In the genomic region with DNA sequence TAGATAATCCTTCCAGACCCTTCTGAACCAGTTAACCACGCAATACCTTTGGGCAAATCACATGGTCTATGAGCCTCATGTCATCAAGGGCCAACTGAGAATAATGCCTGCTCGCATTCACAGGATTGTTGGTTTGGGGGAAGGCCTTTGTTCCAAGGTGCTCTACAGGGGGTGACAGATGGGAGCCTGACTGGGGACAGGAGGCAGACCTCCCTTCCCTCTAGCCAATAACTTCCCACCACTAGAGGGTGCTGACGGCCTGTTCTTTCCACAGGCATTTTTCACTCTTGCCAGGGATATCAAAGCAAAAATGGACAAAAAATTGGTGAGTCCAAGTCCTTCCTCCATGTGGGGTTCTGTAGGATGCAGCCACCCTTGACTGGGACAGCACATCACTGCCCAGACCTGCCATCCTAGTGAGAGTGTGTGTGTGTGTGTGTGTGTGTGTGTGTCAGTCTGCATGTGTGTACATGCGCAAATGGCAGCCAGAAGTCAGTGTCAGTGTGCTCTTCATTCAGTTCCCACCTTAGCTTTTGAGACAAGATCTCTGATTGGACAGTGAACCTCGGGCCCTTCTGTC, we compare ENCODE assay signal across 9 mouse cellular contexts. TPM values are rescaled to one million over a fixed set of nuclear protein-coding genes. Genes with fewer than 3 reads are reported as not detected.
DNase-seq lines count a peak whose midpoint lies in the region; ATAC-seq and TF ChIP-seq lines count a peak whose summit lies in the region.
"Had no signal": no experiment of that assay in that cellular context is flagged by ENCODE, and none has a peak within 500 bp of the region (broad histone marks: within the 10 kb centered on the region; RNA-seq: fewer than 3 reads in every experiment).

No protein-coding gene starts in this region.

- H3K27ac ChIP-seq in cerebellum, adult 2 months (ENCODE audit: insufficient read depth, low read length) = no peak overlapping the region
- no peak overlapping the region for H3K27ac ChIP-seq in forebrain, postnatal 0 days (ENCODE audit: low read depth, low read length)
- no peak overlapping the region for H3K27ac ChIP-seq in hindbrain, embryonic 11.5 days (ENCODE audit: low read depth, low read length)
- H3K27ac ChIP-seq: limb, embryonic 15.5 days had no signal

- no peaks in the 10 kb centered on the region for H3K27me3 ChIP-seq in cerebellum, adult 2 months (ENCODE audit: control insufficient read depth, insufficient read depth, low read length)
- no peaks in the 10 kb centered on the region for H3K27me3 ChIP-seq in forebrain, postnatal 0 days (ENCODE audit: insufficient read depth, low read length)
- no peaks in the 10 kb centered on the region for H3K27me3 ChIP-seq in hindbrain, embryonic 11.5 days (ENCODE audit: control insufficient read depth, insufficient read depth, low read length)
- H3K27me3 ChIP-seq: limb, embryonic 15.5 days had no signal

- H3K9ac ChIP-seq in forebrain, postnatal 0 days = no peak overlapping the region
- H3K9ac ChIP-seq in hindbrain, embryonic 11.5 days (ENCODE audit: low read depth, low read length) = no peak overlapping the region
- H3K9ac ChIP-seq: limb, embryonic 15.5 days had no signal

- no peak overlapping the region for H3K4me3 ChIP-seq in cerebellum, adult 2 months (replicated peaks; ENCODE audit: insufficient read depth, low read depth, low read length)
- no peak overlapping the region for H3K4me3 ChIP-seq in forebrain, postnatal 0 days (ENCODE audit: low read depth, low read length)
- no peak overlapping the region for H3K4me3 ChIP-seq in hindbrain, embryonic 11.5 days (ENCODE audit: low read depth, low read length)
- H3K4me3 ChIP-seq: limb, embryonic 15.5 days had no signal

- no peak overlapping the region for H3K4me2 ChIP-seq in forebrain, postnatal 0 days (ENCODE audit: low read depth)
- no peak overlapping the region for H3K4me2 ChIP-seq in hindbrain, embryonic 11.5 days (replicated peaks; ENCODE audit: low read depth, low read length)
- H3K4me2 ChIP-seq: limb, embryonic 15.5 days had no signal

- ATAC-seq in forebrain, postnatal 0 days = peak; percentile 80
- ATAC-seq in hindbrain, embryonic 11.5 days (ENCODE audit: low FRiP score) = peak; percentile 69

- peak; percentile 70 for DNase-seq in T-cell, adult 2 months (ENCODE audit: low spot score)
- peak; percentile 70 to 75 for DNase-seq in cerebellum, adult 2 months
- peak; percentile 77 for DNase-seq in forebrain, postnatal 0 days
- peak; percentile 83 for DNase-seq in hindbrain, embryonic 11.5 days (ENCODE audit: low spot score)
- DNase-seq in layer of hippocampus, adult 9-11 months = peak; percentile 55
- peak; percentile 75 for DNase-seq in lung, postnatal 25 days (ENCODE audit: low spot score)
- peak; percentile 26 for DNase-seq in retina, adult 2 months (ENCODE audit: low read depth, low spot score)
- DNase-seq in urinary bladder, postnatal 36 days (ENCODE audit: low spot score in 2 of 2) = peak; percentile 47 to 62

- H3K9me3 ChIP-seq in forebrain, postnatal 0 days (ENCODE audit: low read length) = no peaks in the 10 kb centered on the region
- H3K9me3 ChIP-seq in hindbrain, embryonic 11.5 days (ENCODE audit: control insufficient read depth, low read length) = no peaks in the 10 kb centered on the region
- H3K9me3 ChIP-seq: limb, embryonic 15.5 days had no signal

- H3K36me3 ChIP-seq in forebrain, postnatal 0 days (ENCODE audit: insufficient read depth) = peaks cover 83% of the 10 kb centered on the region
- H3K36me3 ChIP-seq in hindbrain, embryonic 11.5 days (ENCODE audit: control insufficient read depth, insufficient read depth, low read length) = peaks cover 3% of the 10 kb centered on the region; the same call in 1 of the 2 replicates

- TF ChIP-seq POLR2A in cerebellum, adult 2 months (IDR thresholded peaks at IDR 0.05; ENCODE audit: borderline replicate concordance, insufficient read depth, low read length) = no peak

- 44% methylated on average over 5 of the region's 5 CpGs for WGBS in cerebellum, adult 2 months
- 51% methylated on average over 5 of the region's 5 CpGs for WGBS in forebrain, postnatal 0 days
- WGBS in hindbrain, embryonic 11.5 days = 55% methylated on average over 5 of the region's 5 CpGs

- TF ChIP-seq CTCF in cerebellum, adult 2 months (IDR thresholded peaks at IDR 0.05; ENCODE audit: borderline replicate concordance, insufficient read depth, low read depth, low read length) = peak; percentile 84
- peak; percentile 84 for TF ChIP-seq CTCF in forebrain, postnatal 0 days (IDR thresholded peaks at IDR 0.05; ENCODE audit: low read depth)

- peaks cover 13% of the 10 kb centered on the region; the same call in 1 of the 2 replicates for H3K4me1 ChIP-seq in cerebellum, adult 2 months (ENCODE audit: control insufficient read depth, insufficient read depth, low read length)
- H3K4me1 ChIP-seq in forebrain, postnatal 0 days (ENCODE audit: insufficient read depth) = no peaks in the 10 kb centered on the region
- no peaks in the 10 kb centered on the region for H3K4me1 ChIP-seq in hindbrain, embryonic 11.5 days (replicated peaks; ENCODE audit: control insufficient read depth, insufficient read depth, low read length)
- H3K4me1 ChIP-seq: limb, embryonic 15.5 days had no signal

RNA-seq across cellular contexts. Expression of a gene that starts 12.0 kb away (rescaled TPM):
- polyA plus RNA-seq in cerebellum, adult 2 months (2012; rRNA removed) = 0.11 TPM in 1 of 2 replicates, not detected in the other
- not detected in 2 replicates for total RNA-seq in forebrain, postnatal 0 days (2014; rRNA removed)
- not detected in 2 replicates for polyA plus RNA-seq in forebrain, postnatal 0 days (2015; fragmentation: Nextera tagmentation; extraction: Ambion mirVana)
- polyA plus RNA-seq in hindbrain, embryonic 11.5 days (2014; fragmentation: Nextera tagmentation; extraction: Ambion mirVana) = not detected in 2 replicates
- polyA plus RNA-seq: limb, embryonic 15.5 days had no signal

RNA-seq across cellular contexts. Expression of a gene that starts 16.4 kb away (rescaled TPM):
- 67.6 and 68.7 TPM in 2 replicates for polyA plus RNA-seq in cerebellum, adult 2 months (2012; rRNA removed)
- total RNA-seq in forebrain, postnatal 0 days (2014; rRNA removed) = 35.7 and 39.1 TPM in 2 replicates
- polyA plus RNA-seq in forebrain, postnatal 0 days (2015; fragmentation: Nextera tagmentation; extraction: Ambion mirVana) = 74.2 and 85.0 TPM in 2 replicates
- 94.2 and 101 TPM in 2 replicates for polyA plus RNA-seq in hindbrain, embryonic 11.5 days (2014; fragmentation: Nextera tagmentation; extraction: Ambion mirVana)

RNA-seq across cellular contexts. Expression of a gene that starts 35.2 kb away (rescaled TPM):
- not detected in 2 replicates for polyA plus RNA-seq in cerebellum, adult 2 months (2012; rRNA removed)
- 0.10 TPM in 1 of 2 replicates, not detected in the other for total RNA-seq in forebrain, postnatal 0 days (2014; rRNA removed)
- polyA plus RNA-seq in forebrain, postnatal 0 days (2015; fragmentation: Nextera tagmentation; extraction: Ambion mirVana) = not detected in 2 replicates
- not detected in 2 replicates for polyA plus RNA-seq in hindbrain, embryonic 11.5 days (2014; fragmentation: Nextera tagmentation; extraction: Ambion mirVana)
- polyA plus RNA-seq: limb, embryonic 15.5 days had no signal

RNA-seq across cellular contexts. Expression of a gene that starts 36.0 kb away (rescaled TPM):
- polyA plus RNA-seq in cerebellum, adult 2 months (2012; rRNA removed) = not detected in 2 replicates
- total RNA-seq in forebrain, postnatal 0 days (2014; rRNA removed) = not detected in 2 replicates
- not detected in 2 replicates for polyA plus RNA-seq in forebrain, postnatal 0 days (2015; fragmentation: Nextera tagmentation; extraction: Ambion mirVana)
- polyA plus RNA-seq in hindbrain, embryonic 11.5 days (2014; fragmentation: Nextera tagmentation; extraction: Ambion mirVana) = not detected in 2 replicates
- polyA plus RNA-seq: limb, embryonic 15.5 days had no signal

RNA-seq across cellular contexts. Expression of a gene that starts 42.1 kb away (rescaled TPM):
- 71.2 and 78.5 TPM in 2 replicates for polyA plus RNA-seq in cerebellum, adult 2 months (2012; rRNA removed)
- total RNA-seq in forebrain, postnatal 0 days (2014; rRNA removed) = 132 and 147 TPM in 2 replicates
- 107 and 108 TPM in 2 replicates for polyA plus RNA-seq in forebrain, postnatal 0 days (2015; fragmentation: Nextera tagmentation; extraction: Ambion mirVana)
- polyA plus RNA-seq in hindbrain, embryonic 11.5 days (2014; fragmentation: Nextera tagmentation; extraction: Ambion mirVana) = 75.9 and 78.9 TPM in 2 replicates

Comparison
In these comparisons a context has a peak if more than half of its experiments do, and no peak if none do; other contexts are left out.
1. DNase-seq: peak in every context shown above with its lines; median percentile 83 in hindbrain, embryonic 11.5 days; 77 in forebrain, postnatal 0 days; 75 in lung, postnatal 25 days; 72 in cerebellum, adult 2 months; 70 in T-cell, adult 2 months; 55 in layer of hippocampus, adult 9-11 months; 54 in urinary bladder, postnatal 36 days; 26 in retina, adult 2 months.